Mouse (Mus musculus) liver, embryonic 15.5 days (tissue): ENCODE data around the gene Suox. TPM values are rescaled to one million over a fixed set of nuclear protein-coding genes. Genes with fewer than 3 reads are reported as not detected.
"Not testable (repeated sequence)": the region's sequence is repeated elsewhere in the genome, so short reads cannot be mapped to it uniquely, and the experiment has no call there.

Source experiments
- ATAC-seq: fragments of 200-750 bp; cut with Nextera tagmentation; 2 replicates; pipeline ENCODE4 v1.8.0; 2017; ENCODE audit warnings: moderate number of reproducible peaks, mild to moderate bottlenecking, moderate library complexity; ENCODE audit not compliant: insufficient read depth
- H3K27ac ChIP-seq: fragments of 300-500 bp; sonication (generic); replicated peaks from 2 replicates; pipeline ENCODE4 v1.5.1; 2015; ENCODE audit warnings: mild to moderate bottlenecking, inconsistent platforms
- H3K27me3 ChIP-seq: fragments of 300-500 bp; sonication (generic); 2 replicates; pipeline ENCODE4 v1.6.1; 2015; ENCODE audit warnings: mild to moderate bottlenecking, inconsistent platforms
- H3K36me3 ChIP-seq: fragments of 300-500 bp; sonication (generic); replicated peaks from 2 replicates; pipeline ENCODE4 v1.6.1; 2015; ENCODE audit warnings: moderate library complexity, mild to moderate bottlenecking, inconsistent platforms
- H3K4me1 ChIP-seq: fragments of 300-500 bp; sonication (generic); replicated peaks from 2 replicates; pipeline ENCODE4 v1.6.1; 2015; ENCODE audit warnings: inconsistent platforms
- H3K4me2 ChIP-seq: fragments of 300-500 bp; sonication (generic); 2 replicates; pipeline ENCODE4 v1.6.1; 2015; ENCODE audit warnings: moderate library complexity, mild to moderate bottlenecking, inconsistent platforms
- H3K4me3 ChIP-seq: fragments of 300-500 bp; sonication (generic); replicated peaks from 2 replicates; pipeline ENCODE4 v1.5.1; 2015; ENCODE audit warnings: mild to moderate bottlenecking, inconsistent platforms
- H3K9ac ChIP-seq: fragments of 300-500 bp; sonication (generic); 2 replicates; pipeline ENCODE4 v1.6.1; 2015; ENCODE audit warnings: moderate library complexity, mild to moderate bottlenecking, inconsistent platforms
- H3K9me3 ChIP-seq: fragments of 300-500 bp; sonication (generic); replicated peaks from 2 replicates; pipeline ENCODE4 v1.6.1; 2016; ENCODE audit warnings: inconsistent platforms
- WGBS: fragments of 180-500 bp; shearing (Covaris S2); methylation state at CpG from one replicate; pipeline ENCODE4 v1.1.7; 2015; ENCODE audit warnings: mixed read lengths; ENCODE audit not compliant: insufficient replicate concordance; 5-methylcytosine and 5-hydroxymethylcytosine counted together
- polyA plus RNA-seq: library from polyadenylated mRNA; unstranded; fragments of >200 nt; fragmentation: Nextera tagmentation; extraction: Ambion mirVana; gene quantifications from 2 replicates; pipeline ENCODE4 v1.2.1, GENCODE M21; 2015

The Suox gene
- polyA plus RNA-seq, 1 experiment from 2014 or later, result 14.3 TPM

- H3K4me2 ChIP-seq, result no peak overlapping the region
- H3K27ac ChIP-seq, result no peak overlapping the region
- 68% methylated on average over 7 of the region's 7 CpGs for WGBS
- no peak overlapping the region for H3K9ac ChIP-seq
- no peaks in the 10 kb centered on the region for H3K9me3 ChIP-seq
- peaks cover 73% of the 10 kb centered on the region for H3K27me3 ChIP-seq
- H3K4me3 ChIP-seq, result no peak overlapping the region
- H3K36me3 ChIP-seq, result no peaks in the 10 kb centered on the region
- H3K4me1 ChIP-seq, result peaks cover 22% of the 10 kb centered on the region
- no peak for ATAC-seq
These were observed 32.0 kb downstream of the Suox start for GRCm38 (mm10) chr10:128641871-128642270.

- 84% methylated on average over 15 of the region's 15 CpGs for WGBS
- no peak overlapping the region for H3K4me3 ChIP-seq
- no peak for ATAC-seq
- peaks cover 22% of the 10 kb centered on the region for H3K4me1 ChIP-seq
- H3K9ac ChIP-seq, result no peak overlapping the region
- peaks cover 73% of the 10 kb centered on the region for H3K27me3 ChIP-seq
- no peaks in the 10 kb centered on the region for H3K9me3 ChIP-seq
- H3K27ac ChIP-seq, result no peak overlapping the region
- H3K36me3 ChIP-seq, result no peaks in the 10 kb centered on the region
- no peak overlapping the region for H3K4me2 ChIP-seq
These were observed 33.0 kb downstream of the Suox start for GRCm38 (mm10) chr10:128640891-128641290.

- Histone ChIP-seq H3K9me3 (no peaks in the 10 kb centered on the region), H3K9ac (no peak overlapping the region), H3K4me3 (no peak overlapping the region), H3K4me2 (no peak overlapping the region), H3K4me1 (peaks cover 14% of the 10 kb centered on the region), H3K27me3 (peaks cover 69% of the 10 kb centered on the region), H3K27ac (no peak overlapping the region), H3K36me3 (no peaks in the 10 kb centered on the region)
- WGBS, result 70% methylated on average over 14 of the region's 14 CpGs
- no peak for ATAC-seq
These were observed 33.9 kb downstream of the Suox start for GRCm38 (mm10) chr10:128639999-128640398.

GRCm38 (mm10) chr10:128637011-128637410, 36.9 kb downstream of the Suox start:
- WGBS, result 10% methylated on average over 11 of the region's 11 CpGs
- H3K4me2 ChIP-seq, result peak overlapping the region; percentile 44
- H3K36me3 ChIP-seq, result no peaks in the 10 kb centered on the region
- no peak overlapping the region for H3K27ac ChIP-seq
- no peak for ATAC-seq
- no peak overlapping the region for H3K4me3 ChIP-seq
- H3K4me1 ChIP-seq, result peaks cover 35% of the 10 kb centered on the region
- H3K27me3 ChIP-seq, result peaks cover 61% of the 10 kb centered on the region
- no peak overlapping the region for H3K9ac ChIP-seq
- no peaks in the 10 kb centered on the region for H3K9me3 ChIP-seq

- no peak overlapping the region for H3K9ac ChIP-seq
- no peaks in the 10 kb centered on the region for H3K9me3 ChIP-seq
- H3K4me2 ChIP-seq, result peak overlapping the region; percentile 44; the same call in 1 of the 2 replicates
- H3K4me1 ChIP-seq, result peaks cover 39% of the 10 kb centered on the region
- ATAC-seq, result no peak
- peaks cover 60% of the 10 kb centered on the region for H3K27me3 ChIP-seq
- H3K36me3 ChIP-seq, result no peaks in the 10 kb centered on the region
- H3K4me3 ChIP-seq, result no peak overlapping the region
- 27% methylated on average over 6 of the region's 6 CpGs for WGBS
- no peak overlapping the region for H3K27ac ChIP-seq
These were observed 37.3 kb downstream of the Suox start for GRCm38 (mm10) chr10:128636561-128636960.

- no peaks in the 10 kb centered on the region for H3K9me3 ChIP-seq
- peak; percentile 36; the same call in 1 of the 2 replicates for ATAC-seq
- no peak overlapping the region for H3K4me2 ChIP-seq
- no peak overlapping the region for H3K27ac ChIP-seq
- H3K4me1 ChIP-seq, result peaks cover 44% of the 10 kb centered on the region
- WGBS, result 74% methylated on average over 13 of the region's 13 CpGs
- H3K4me3 ChIP-seq, result no peak overlapping the region
- H3K36me3 ChIP-seq, result no peaks in the 10 kb centered on the region
- peaks cover 60% of the 10 kb centered on the region for H3K27me3 ChIP-seq
- H3K9ac ChIP-seq, result no peak overlapping the region
These were observed 38.2 kb downstream of the Suox start for GRCm38 (mm10) chr10:128635697-128636096.

GRCm38 (mm10) chr10:128631571-128631970, 42.3 kb downstream of the Suox start:
- Histone ChIP-seq H3K4me2 (no peak overlapping the region), H3K9ac (no peak overlapping the region), H3K4me3 (no peak overlapping the region), H3K27me3 (peaks cover 35% of the 10 kb centered on the region), H3K27ac (no peak overlapping the region), H3K9me3 (no peaks in the 10 kb centered on the region), H3K4me1 (peaks cover 71% of the 10 kb centered on the region), H3K36me3 (no peaks in the 10 kb centered on the region)
- 35% methylated on average over 6 of the region's 6 CpGs for WGBS
- ATAC-seq, result no peak

- Histone ChIP-seq H3K27ac (peak overlapping the region; percentile 16; the same call in 1 of the 2 replicates), H3K27me3 (peaks cover 24% of the 10 kb centered on the region; the same call in 1 of the 2 replicates), H3K4me1 (peaks cover 75% of the 10 kb centered on the region)
- not testable (repeated sequence) for H3K36me3 ChIP-seq, H3K4me3 ChIP-seq, H3K4me2 ChIP-seq, H3K9ac ChIP-seq, H3K9me3 ChIP-seq, ATAC-seq
- WGBS, result 70% methylated on average over 5 of the region's 5 CpGs
These were observed 43.6 kb downstream of the Suox start for GRCm38 (mm10) chr10:128630306-128630705.

GRCm38 (mm10) chr10:128629746-128630145, 44.1 kb downstream of the Suox start:
- Histone ChIP-seq H3K4me3 (no peak overlapping the region), H3K9me3 (no peaks in the 10 kb centered on the region), H3K27ac (no peak overlapping the region; the same call in 1 of the 2 replicates), H3K4me2 (peak overlapping the region; percentile 45), H3K4me1 (peaks cover 80% of the 10 kb centered on the region), H3K27me3 (peaks cover 24% of the 10 kb centered on the region; the same call in 1 of the 2 replicates), H3K9ac (no peak overlapping the region), H3K36me3 (peaks cover 11% of the 10 kb centered on the region)
- peak; percentile 55 for ATAC-seq
- 33% methylated on average over 2 of the region's 2 CpGs for WGBS

- no peak for ATAC-seq
- Histone ChIP-seq H3K27ac (no peak overlapping the region), H3K9me3 (no peaks in the 10 kb centered on the region), H3K4me2 (peak overlapping the region; percentile 17; the same call in 1 of the 2 replicates), H3K27me3 (peaks cover 8% of the 10 kb centered on the region; the same call in 1 of the 2 replicates), H3K9ac (no peak overlapping the region), H3K4me3 (no peak overlapping the region), H3K36me3 (peaks cover 32% of the 10 kb centered on the region), H3K4me1 (peaks cover 73% of the 10 kb centered on the region)
- WGBS, result 54% methylated on average over 10 of the region's 10 CpGs
These were observed 46.2 kb downstream of the Suox start for GRCm38 (mm10) chr10:128627398-128628317.
